Mouse (Mus musculus): Measurements from ENCODE around the gene Ank2. TPM values are rescaled to one million over a fixed set of nuclear protein-coding genes. Genes with fewer than 3 reads are reported as not detected.

Gene Ank2
- polyA plus RNA-seq, 1 experiment from 2014 or later, result 30.8 TPM

DNA sequence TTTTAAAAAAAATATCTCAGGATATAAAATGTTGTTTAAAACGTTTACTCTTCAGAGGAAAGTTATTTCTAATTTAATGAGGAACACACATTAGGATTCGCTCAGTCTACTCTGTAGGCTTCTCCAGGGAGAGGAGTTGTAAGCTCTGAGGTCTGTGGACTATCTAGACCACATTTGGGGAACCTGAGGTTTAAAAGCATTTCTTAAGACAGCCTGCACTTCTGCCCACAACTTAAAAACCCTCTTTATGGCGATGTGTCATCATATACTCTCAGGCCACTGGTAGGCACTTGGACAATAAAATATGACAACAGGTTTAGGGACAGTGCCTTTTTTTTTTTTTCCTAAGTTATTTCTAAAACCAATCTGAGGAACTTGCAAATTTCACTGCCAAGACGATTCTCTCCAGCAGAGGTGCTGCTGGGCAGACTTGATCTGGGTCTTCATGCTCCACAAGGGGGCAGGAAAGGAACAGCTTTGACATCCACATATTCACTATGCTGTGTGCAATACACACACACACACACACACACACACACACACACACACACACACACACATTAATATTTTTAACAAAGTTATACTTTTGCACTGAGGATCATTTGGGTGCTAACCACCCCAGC is 567.2 kb downstream of the Ank2 start:
- ATAC-seq (replicated peaks; ENCODE audit: insufficient number of reproducible peaks, low FRiP score, low TSS enrichment), result no peak
- Histone ChIP-seq H3K4me2 (no peak overlapping the region), H3K4me3 (ENCODE audit: low read depth, low read length) (no peak overlapping the region), H3K9ac (ENCODE audit: low read depth, low read length) (no peak overlapping the region), H3K4me1 (ENCODE audit: control insufficient read depth, insufficient read depth, low read length) (no peaks in the 10 kb centered on the region), H3K27ac (ENCODE audit: low read depth, low read length) (no peak overlapping the region), H3K27me3 (ENCODE audit: control insufficient read depth, insufficient read depth, low read length) (no peaks in the 10 kb centered on the region), H3K36me3 (ENCODE audit: control insufficient read depth, insufficient read depth, low read length) (no peaks in the 10 kb centered on the region; the same call in 1 of the 2 replicates), H3K9me3 (replicated peaks; ENCODE audit: control insufficient read depth, low read length) (no peaks in the 10 kb centered on the region)
- 63% methylated on average over 4 of the region's 4 CpGs for WGBS (ENCODE audit: insufficient replicate concordance)

DNA sequence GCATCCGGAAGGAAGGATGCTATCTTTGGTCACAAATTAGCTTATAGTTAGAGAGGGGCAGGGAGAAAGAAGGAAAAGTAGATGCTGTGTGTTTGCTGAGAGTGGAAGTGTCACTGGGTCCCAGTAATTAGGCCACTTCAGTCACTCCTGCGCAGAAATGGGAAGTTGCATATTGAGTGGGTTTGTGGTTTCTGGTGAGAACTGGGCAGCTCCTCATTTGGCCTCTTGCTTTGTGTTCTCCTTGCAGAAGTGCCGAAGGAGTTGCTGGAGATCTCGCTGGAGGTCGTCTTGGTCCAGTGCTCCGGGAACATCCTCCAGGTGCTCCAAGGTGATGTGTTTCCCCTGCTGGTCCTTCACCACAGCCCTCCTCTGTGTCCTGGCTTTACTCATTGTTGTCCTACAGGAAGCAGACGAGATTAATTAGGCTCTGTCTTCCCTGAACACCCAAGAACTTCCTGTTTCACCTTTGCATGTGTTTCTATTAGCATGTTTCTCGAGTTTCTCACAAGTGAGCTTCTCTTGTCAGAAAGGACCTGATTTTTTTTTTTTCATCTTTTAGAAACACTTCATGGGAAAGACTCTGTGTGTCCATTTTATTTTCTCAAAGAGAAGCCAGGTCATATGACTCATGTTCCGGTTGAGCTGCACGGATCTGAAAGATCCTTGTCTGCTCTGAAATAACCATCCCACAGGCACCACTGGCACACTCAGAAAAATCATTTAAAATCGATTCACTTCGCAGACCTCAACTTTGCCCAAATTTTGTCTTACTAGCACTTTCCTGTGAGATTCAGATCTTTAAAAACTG is 575.4 kb downstream of the Ank2 start:
- no peak overlapping the region for H3K9ac ChIP-seq (ENCODE audit: low read depth, low read length)
- H3K4me2 ChIP-seq, result no peak overlapping the region
- H3K36me3 ChIP-seq (ENCODE audit: control insufficient read depth, insufficient read depth, low read length), result no peaks in the 10 kb centered on the region
- H3K27me3 ChIP-seq (ENCODE audit: control insufficient read depth, insufficient read depth, low read length), result no peaks in the 10 kb centered on the region
- 70% methylated on average over 12 of the region's 12 CpGs for WGBS (ENCODE audit: insufficient replicate concordance)
- no peak overlapping the region for H3K27ac ChIP-seq (ENCODE audit: low read depth, low read length)
- H3K9me3 ChIP-seq (replicated peaks; ENCODE audit: control insufficient read depth, low read length), result no peaks in the 10 kb centered on the region
- H3K4me3 ChIP-seq (ENCODE audit: low read depth, low read length), result no peak overlapping the region
- ATAC-seq (replicated peaks; ENCODE audit: insufficient number of reproducible peaks, low FRiP score, low TSS enrichment), result no peak
- H3K4me1 ChIP-seq (ENCODE audit: control insufficient read depth, insufficient read depth, low read length), result no peaks in the 10 kb centered on the region

- Histone ChIP-seq H3K4me3 (ENCODE audit: low read depth, low read length) (no peak overlapping the region), H3K9ac (ENCODE audit: low read depth, low read length) (no peak overlapping the region), H3K4me1 (ENCODE audit: control insufficient read depth, insufficient read depth, low read length) (no peaks in the 10 kb centered on the region), H3K4me2 (no peak overlapping the region), H3K27ac (ENCODE audit: low read depth, low read length) (no peak overlapping the region), H3K36me3 (ENCODE audit: control insufficient read depth, insufficient read depth, low read length) (no peaks in the 10 kb centered on the region), H3K27me3 (ENCODE audit: control insufficient read depth, insufficient read depth, low read length) (no peaks in the 10 kb centered on the region), H3K9me3 (replicated peaks; ENCODE audit: control insufficient read depth, low read length) (no peaks in the 10 kb centered on the region)
- 42% methylated on average over 3 of the region's 3 CpGs for WGBS (ENCODE audit: insufficient replicate concordance)
- ATAC-seq (replicated peaks; ENCODE audit: insufficient number of reproducible peaks, low FRiP score, low TSS enrichment), result no peak
Observed at GRCm38 (mm10) chr3:126921941-126922340, 577.2 kb downstream of the Ank2 start.

- no peak overlapping the region for H3K4me2 ChIP-seq
- WGBS (ENCODE audit: insufficient replicate concordance), result 72% methylated on average over 3 of the region's 3 CpGs
- no peaks in the 10 kb centered on the region for H3K9me3 ChIP-seq (replicated peaks; ENCODE audit: control insufficient read depth, low read length)
Observed at GRCm38 (mm10) chr3:126920296-126920695, 578.9 kb downstream of the Ank2 start.

DNA sequence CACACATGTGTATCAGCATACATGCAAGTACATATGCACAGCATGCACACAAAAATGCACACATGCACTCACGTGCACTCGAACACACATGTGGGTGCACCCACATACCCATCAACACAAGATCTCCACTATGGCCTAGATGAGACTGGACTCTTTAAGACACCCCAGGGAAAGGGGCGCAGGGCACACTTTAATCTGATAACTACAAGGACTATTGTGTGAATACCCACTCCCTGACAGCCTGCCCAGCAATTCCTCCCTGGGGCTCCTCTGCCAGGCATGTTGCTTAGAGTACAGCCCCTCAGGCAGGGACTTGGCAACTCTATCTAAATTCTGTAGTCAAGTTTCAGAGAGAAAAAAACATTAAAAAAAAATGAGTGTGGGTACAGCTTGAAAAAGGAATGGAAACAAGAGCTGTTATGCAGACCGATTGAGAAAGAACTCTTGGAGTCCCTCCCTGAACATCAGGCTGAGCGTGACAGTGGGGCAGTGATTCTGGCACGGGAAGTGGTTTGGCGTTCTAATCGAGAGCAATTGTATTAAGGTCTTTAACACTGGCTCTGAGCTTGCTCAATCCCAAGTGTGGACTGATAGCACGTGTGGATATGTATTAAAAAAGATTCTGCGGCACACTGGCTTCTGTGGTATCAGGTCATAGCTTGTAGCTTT is 580.2 kb downstream of the Ank2 start:
- Histone ChIP-seq H3K4me1 (ENCODE audit: control insufficient read depth, insufficient read depth, low read length) (no peaks in the 10 kb centered on the region), H3K4me2 (no peak overlapping the region), H3K9ac (ENCODE audit: low read depth, low read length) (no peak overlapping the region), H3K36me3 (ENCODE audit: control insufficient read depth, insufficient read depth, low read length) (no peaks in the 10 kb centered on the region), H3K27ac (ENCODE audit: low read depth, low read length) (no peak overlapping the region), H3K27me3 (ENCODE audit: control insufficient read depth, insufficient read depth, low read length) (no peaks in the 10 kb centered on the region), H3K9me3 (replicated peaks; ENCODE audit: control insufficient read depth, low read length) (no peaks in the 10 kb centered on the region), H3K4me3 (ENCODE audit: low read depth, low read length) (no peak overlapping the region)
- no peak; the same call in 1 of the 2 replicates for ATAC-seq (replicated peaks; ENCODE audit: insufficient number of reproducible peaks, low FRiP score, low TSS enrichment)
- 81% methylated on average over 10 of the region's 10 CpGs for WGBS (ENCODE audit: insufficient replicate concordance)

More at GRCm38 (mm10) chr3:126920296-126920695, 578.9 kb downstream of the Ank2 start:
- no peak for ATAC-seq (replicated peaks; ENCODE audit: insufficient number of reproducible peaks, low FRiP score, low TSS enrichment)
- H3K36me3 ChIP-seq (ENCODE audit: control insufficient read depth, insufficient read depth, low read length), result no peaks in the 10 kb centered on the region
- no peak overlapping the region for H3K4me3 ChIP-seq (ENCODE audit: low read depth, low read length)
- no peak overlapping the region for H3K27ac ChIP-seq (ENCODE audit: low read depth, low read length)
- H3K4me1 ChIP-seq (ENCODE audit: control insufficient read depth, insufficient read depth, low read length), result no peaks in the 10 kb centered on the region
- no peak overlapping the region for H3K9ac ChIP-seq (ENCODE audit: low read depth, low read length)
- no peaks in the 10 kb centered on the region for H3K27me3 ChIP-seq (ENCODE audit: control insufficient read depth, insufficient read depth, low read length)

GRCm38 (mm10) chr3:126916381-126916780 is 582.8 kb downstream of the Ank2 start:
- Histone ChIP-seq H3K4me2 (no peak overlapping the region), H3K4me3 (ENCODE audit: low read depth, low read length) (no peak overlapping the region), H3K9me3 (replicated peaks; ENCODE audit: control insufficient read depth, low read length) (no peaks in the 10 kb centered on the region), H3K27ac (ENCODE audit: low read depth, low read length) (no peak overlapping the region), H3K9ac (ENCODE audit: low read depth, low read length) (no peak overlapping the region), H3K4me1 (ENCODE audit: control insufficient read depth, insufficient read depth, low read length) (no peaks in the 10 kb centered on the region), H3K27me3 (ENCODE audit: control insufficient read depth, insufficient read depth, low read length) (no peaks in the 10 kb centered on the region), H3K36me3 (ENCODE audit: control insufficient read depth, insufficient read depth, low read length) (no peaks in the 10 kb centered on the region)
- no peak for ATAC-seq (replicated peaks; ENCODE audit: insufficient number of reproducible peaks, low FRiP score, low TSS enrichment)

- no peak for ATAC-seq (replicated peaks; ENCODE audit: insufficient number of reproducible peaks, low FRiP score, low TSS enrichment)
Observed at GRCm38 (mm10) chr3:126903543-126903942, 595.6 kb downstream of the Ank2 start.

DNA sequence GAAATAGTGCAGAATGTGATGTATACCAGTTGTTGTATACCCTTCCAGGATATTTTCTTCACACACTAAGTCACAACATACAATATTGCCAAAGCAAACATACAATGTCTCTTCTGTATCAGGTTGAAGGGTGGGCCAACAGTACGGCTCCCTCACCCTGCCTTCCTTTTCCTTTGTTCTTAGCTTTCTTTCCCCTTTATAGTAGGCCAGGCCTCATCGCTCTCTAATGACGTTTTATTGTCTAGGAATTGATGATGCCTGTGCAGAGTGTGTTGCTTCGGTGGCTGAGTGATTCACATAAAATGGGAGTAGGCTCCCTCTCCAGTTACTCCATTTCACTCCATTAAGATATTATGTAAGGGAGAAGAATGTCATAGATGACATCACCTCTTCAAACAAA is 612.5 kb downstream of the Ank2 start:
- Histone ChIP-seq H3K4me2 (no peak overlapping the region), H3K27me3 (ENCODE audit: control insufficient read depth, insufficient read depth, low read length) (no peaks in the 10 kb centered on the region), H3K4me1 (ENCODE audit: control insufficient read depth, insufficient read depth, low read length) (no peaks in the 10 kb centered on the region), H3K9ac (ENCODE audit: low read depth, low read length) (no peak overlapping the region), H3K4me3 (ENCODE audit: low read depth, low read length) (no peak overlapping the region), H3K9me3 (replicated peaks; ENCODE audit: control insufficient read depth, low read length) (no peaks in the 10 kb centered on the region), H3K27ac (ENCODE audit: low read depth, low read length) (no peak overlapping the region), H3K36me3 (ENCODE audit: control insufficient read depth, insufficient read depth, low read length) (no peaks in the 10 kb centered on the region)
- no peak for ATAC-seq (replicated peaks; ENCODE audit: insufficient number of reproducible peaks, low FRiP score, low TSS enrichment)
- WGBS (ENCODE audit: insufficient replicate concordance), result 78% methylated on average over 4 of the region's 4 CpGs

More at GRCm38 (mm10) chr3:126903543-126903942, 595.6 kb downstream of the Ank2 start:
- Histone ChIP-seq H3K36me3 (ENCODE audit: control insufficient read depth, insufficient read depth, low read length) (no peaks in the 10 kb centered on the region), H3K9me3 (replicated peaks; ENCODE audit: control insufficient read depth, low read length) (no peaks in the 10 kb centered on the region), H3K4me1 (ENCODE audit: control insufficient read depth, insufficient read depth, low read length) (no peaks in the 10 kb centered on the region), H3K27ac (ENCODE audit: low read depth, low read length) (no peak overlapping the region), H3K4me3 (ENCODE audit: low read depth, low read length) (no peak overlapping the region), H3K9ac (ENCODE audit: low read depth, low read length) (no peak overlapping the region), H3K4me2 (no peak overlapping the region), H3K27me3 (ENCODE audit: control insufficient read depth, insufficient read depth, low read length) (no peaks in the 10 kb centered on the region)
- 10% methylated on average over 3 of the region's 3 CpGs for WGBS (ENCODE audit: insufficient replicate concordance)

Measured in heart, embryonic 11.5 days (tissue).